Mouse (Mus musculus): Measurements from ENCODE around the gene Git2. TPM values are rescaled to one million over a fixed set of nuclear protein-coding genes. Genes with fewer than 3 reads are reported as not detected.

Git2 gene
- polyA plus RNA-seq, 1 experiment from 2014 or later = 45.3 TPM

- no peak for ATAC-seq
- H3K36me3 ChIP-seq (ENCODE audit: poor library complexity, severe bottlenecking) = peaks cover 87% of the 10 kb centered on the region
Observed at GRCm38 (mm10) chr5:114747521-114747920, 27.8 kb downstream of the Git2 start.

GRCm38 (mm10) chr5:114746886-114747285, 28.4 kb downstream of the Git2 start:
- H3K9ac ChIP-seq = no peak overlapping the region
- ATAC-seq = no peak
- H3K4me1 ChIP-seq = no peaks in the 10 kb centered on the region
- no peak overlapping the region for H3K4me3 ChIP-seq
- H3K27ac ChIP-seq = no peak overlapping the region
- no peaks in the 10 kb centered on the region for H3K9me3 ChIP-seq (replicated peaks)
- peaks cover 87% of the 10 kb centered on the region for H3K36me3 ChIP-seq (ENCODE audit: poor library complexity, severe bottlenecking)
- no peak overlapping the region for H3K4me2 ChIP-seq
- 88% methylated on average over 4 of the region's 4 CpGs for WGBS
- no peaks in the 10 kb centered on the region for H3K27me3 ChIP-seq

More at GRCm38 (mm10) chr5:114747521-114747920, 27.8 kb downstream of the Git2 start:
- no peaks in the 10 kb centered on the region for H3K27me3 ChIP-seq
- H3K27ac ChIP-seq = no peak overlapping the region
- H3K9me3 ChIP-seq (replicated peaks) = no peaks in the 10 kb centered on the region
- H3K4me3 ChIP-seq = no peak overlapping the region
- 93% methylated on average over 5 of the region's 5 CpGs for WGBS
- no peak overlapping the region for H3K9ac ChIP-seq
- no peaks in the 10 kb centered on the region for H3K4me1 ChIP-seq
- no peak overlapping the region for H3K4me2 ChIP-seq

GRCm38 (mm10) chr5:114745581-114745980, 29.7 kb downstream of the Git2 start:
- H3K27ac ChIP-seq = no peak overlapping the region
- 89% methylated on average over 5 of the region's 5 CpGs for WGBS
- H3K9ac ChIP-seq = no peak overlapping the region
- H3K4me1 ChIP-seq = no peaks in the 10 kb centered on the region
- H3K9me3 ChIP-seq (replicated peaks) = no peaks in the 10 kb centered on the region
- no peak overlapping the region for H3K4me3 ChIP-seq
- no peaks in the 10 kb centered on the region for H3K27me3 ChIP-seq
- H3K36me3 ChIP-seq (ENCODE audit: poor library complexity, severe bottlenecking) = peaks cover 86% of the 10 kb centered on the region
- no peak for ATAC-seq
- no peak overlapping the region for H3K4me2 ChIP-seq

DNA sequence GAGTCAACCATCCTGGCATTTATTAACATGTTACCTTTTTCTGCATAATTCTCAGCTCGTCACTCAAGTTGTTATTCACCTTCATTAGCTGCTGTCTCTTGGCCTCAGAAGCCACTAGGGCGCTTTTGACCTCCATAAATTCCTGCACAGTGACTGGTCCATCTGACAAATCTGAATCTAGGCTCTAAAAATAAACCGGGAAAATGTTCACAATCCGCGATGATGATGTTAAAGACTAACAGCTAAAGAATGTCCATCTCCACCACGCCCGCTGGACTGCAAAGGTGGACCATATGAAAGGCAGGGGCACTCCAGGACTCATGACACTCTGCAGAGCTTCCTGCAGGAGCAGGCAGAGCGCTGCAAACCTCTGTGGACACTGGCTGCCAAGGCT, 31.6 kb downstream of the Git2 start:
- ATAC-seq = no peak
- Histone ChIP-seq H3K9me3 (replicated peaks) (no peaks in the 10 kb centered on the region), H3K4me2 (no peak overlapping the region), H3K4me1 (no peaks in the 10 kb centered on the region), H3K4me3 (no peak overlapping the region), H3K27ac (0 out of 2 replicates have a peak overlapping the region, but pooled peaks have one; percentile 49), H3K36me3 (ENCODE audit: poor library complexity, severe bottlenecking) (peaks cover 91% of the 10 kb centered on the region), H3K9ac (no peak overlapping the region), H3K27me3 (no peaks in the 10 kb centered on the region)
- WGBS = 95% methylated on average over 8 of the region's 8 CpGs

GRCm38 (mm10) chr5:114742998-114743696, 32.2 kb downstream of the Git2 start:
- WGBS = 85% methylated on average over 13 of the region's 13 CpGs
- Histone ChIP-seq H3K27ac (peak overlapping the region; percentile 49; the same call in 1 of the 2 replicates), H3K9me3 (replicated peaks) (no peaks in the 10 kb centered on the region), H3K36me3 (ENCODE audit: poor library complexity, severe bottlenecking) (peaks cover 91% of the 10 kb centered on the region), H3K9ac (no peak overlapping the region), H3K27me3 (no peaks in the 10 kb centered on the region), H3K4me3 (no peak overlapping the region), H3K4me2 (no peak overlapping the region), H3K4me1 (no peaks in the 10 kb centered on the region)
- ATAC-seq = peak; percentile 86

GRCm38 (mm10) chr5:114742572-114742971, 32.7 kb downstream of the Git2 start:
- Histone ChIP-seq H3K4me3 (no peak overlapping the region), H3K4me1 (no peaks in the 10 kb centered on the region), H3K27me3 (no peaks in the 10 kb centered on the region), H3K4me2 (no peak overlapping the region), H3K9me3 (replicated peaks) (no peaks in the 10 kb centered on the region), H3K27ac (no peak overlapping the region), H3K36me3 (ENCODE audit: poor library complexity, severe bottlenecking) (peaks cover 91% of the 10 kb centered on the region), H3K9ac (no peak overlapping the region)
- no peak for ATAC-seq
- WGBS = 87% methylated on average over 10 of the region's 10 CpGs

DNA sequence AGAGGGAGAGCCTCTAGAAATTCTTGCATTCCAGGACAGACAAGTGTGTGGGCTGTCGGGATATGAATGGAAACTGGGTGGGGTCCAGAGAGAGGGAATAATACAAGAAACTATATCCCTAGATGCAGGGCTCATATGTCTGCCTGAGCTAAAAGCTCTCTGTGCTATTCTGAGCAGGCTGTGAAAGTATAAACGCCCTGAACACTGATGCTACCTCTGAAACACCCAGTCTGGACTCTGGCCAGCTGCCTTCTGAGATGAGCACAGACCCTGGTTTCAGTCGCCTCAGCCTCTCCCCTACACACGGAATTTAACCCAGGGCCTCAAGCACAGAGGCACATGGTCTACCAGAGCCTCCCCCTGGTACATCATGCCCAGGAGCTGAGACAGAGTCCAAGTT, 34.7 kb downstream of the Git2 start:
- Histone ChIP-seq H3K4me1 (no peaks in the 10 kb centered on the region), H3K9ac (no peak overlapping the region), H3K36me3 (ENCODE audit: poor library complexity, severe bottlenecking) (peaks cover 95% of the 10 kb centered on the region), H3K27ac (no peak overlapping the region), H3K27me3 (no peaks in the 10 kb centered on the region), H3K4me3 (no peak overlapping the region), H3K4me2 (no peak overlapping the region), H3K9me3 (replicated peaks) (no peaks in the 10 kb centered on the region)
- 72% methylated on average over 4 of the region's 4 CpGs for WGBS
- ATAC-seq = no peak

GRCm38 (mm10) chr5:114738707-114739241, 36.5 kb downstream of the Git2 start:
- peaks cover 92% of the 10 kb centered on the region for H3K36me3 ChIP-seq (ENCODE audit: poor library complexity, severe bottlenecking)
- ATAC-seq = no peak
- no peaks in the 10 kb centered on the region for H3K4me1 ChIP-seq
- no peak overlapping the region for H3K9ac ChIP-seq
- H3K4me3 ChIP-seq = no peak overlapping the region
- no peaks in the 10 kb centered on the region for H3K9me3 ChIP-seq (replicated peaks)
- no peak overlapping the region for H3K27ac ChIP-seq
- no peak overlapping the region for H3K4me2 ChIP-seq
- 94% methylated on average over 12 of the region's 12 CpGs for WGBS
- H3K27me3 ChIP-seq = no peaks in the 10 kb centered on the region

DNA sequence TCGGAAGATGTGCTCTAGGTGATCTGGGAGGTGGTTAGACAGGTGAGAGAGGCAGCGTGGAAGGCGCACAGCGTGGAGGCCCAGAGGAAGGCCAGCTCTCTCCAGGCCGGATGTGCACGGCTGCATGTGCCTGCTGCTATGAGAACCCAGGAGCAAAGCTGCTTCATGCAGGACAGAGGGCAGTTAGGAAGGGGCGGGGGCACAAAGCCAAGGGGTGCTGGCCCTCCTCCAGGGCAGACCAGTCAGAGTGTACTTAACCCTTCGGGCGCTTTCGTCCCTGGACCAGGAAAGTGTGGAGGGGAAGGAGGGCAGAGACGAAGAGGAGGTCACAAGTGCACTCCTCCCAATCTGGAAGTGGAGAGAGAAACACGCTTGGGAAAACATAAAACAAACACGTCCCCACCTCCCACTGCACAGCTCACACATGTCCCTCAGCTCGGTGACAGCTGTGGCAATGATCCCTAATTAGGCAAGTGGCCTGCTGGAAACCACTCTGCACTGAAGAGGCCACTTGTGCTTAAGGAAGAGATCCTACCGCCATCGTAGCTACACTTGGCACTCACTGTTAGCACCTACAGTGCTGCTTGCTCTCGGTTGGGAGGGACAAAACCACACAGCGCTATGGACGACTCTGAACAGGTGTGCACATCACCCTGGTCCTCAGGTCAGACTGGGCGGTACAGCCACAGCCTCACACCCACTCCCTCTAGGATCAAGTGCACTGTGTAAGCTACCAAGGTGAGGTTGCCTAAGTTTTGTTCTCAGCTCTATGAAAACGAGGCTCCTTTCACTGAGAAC, 38.0 kb downstream of the Git2 start:
- no peak for ATAC-seq
- H3K4me2 ChIP-seq = no peak overlapping the region
- H3K9ac ChIP-seq = no peak overlapping the region
- WGBS = 86% methylated on average over 21 of the region's 21 CpGs
- no peaks in the 10 kb centered on the region for H3K9me3 ChIP-seq (replicated peaks)
- no peak overlapping the region for H3K4me3 ChIP-seq
- no peaks in the 10 kb centered on the region for H3K27me3 ChIP-seq
- H3K36me3 ChIP-seq (ENCODE audit: poor library complexity, severe bottlenecking) = peaks cover 92% of the 10 kb centered on the region
- H3K27ac ChIP-seq = no peak overlapping the region
- H3K4me1 ChIP-seq = no peaks in the 10 kb centered on the region

DNA sequence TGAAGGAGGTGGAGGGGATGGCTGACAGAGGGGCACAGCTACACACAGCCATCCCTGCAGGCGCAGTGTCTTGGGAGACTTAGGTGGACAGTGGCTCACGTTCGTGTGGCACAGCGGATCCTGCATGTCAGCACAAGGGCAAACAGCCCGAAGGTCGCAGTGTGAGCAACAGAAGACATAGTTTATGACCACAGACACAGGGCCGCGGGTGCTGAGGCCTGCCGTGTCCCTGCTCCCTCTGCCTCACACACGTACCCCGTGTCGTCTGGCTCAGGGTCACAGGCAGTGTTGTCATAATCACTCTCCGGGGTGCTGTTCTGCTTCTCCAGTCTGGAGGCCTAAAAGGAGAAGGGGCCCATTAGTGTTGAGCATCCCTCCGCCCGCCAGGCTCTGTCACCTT, 41.7 kb downstream of the Git2 start:
- ATAC-seq = no peak
- Histone ChIP-seq H3K4me3 (no peak overlapping the region), H3K36me3 (ENCODE audit: poor library complexity, severe bottlenecking) (peaks cover 96% of the 10 kb centered on the region), H3K9ac (no peak overlapping the region), H3K27me3 (no peaks in the 10 kb centered on the region), H3K4me2 (no peak overlapping the region), H3K27ac (no peak overlapping the region), H3K9me3 (replicated peaks) (no peaks in the 10 kb centered on the region), H3K4me1 (no peaks in the 10 kb centered on the region)
- WGBS = 95% methylated on average over 15 of the region's 15 CpGs

- no peaks in the 10 kb centered on the region for H3K4me1 ChIP-seq
- no peak overlapping the region for H3K4me2 ChIP-seq
- no peak overlapping the region for H3K27ac ChIP-seq
- no peaks in the 10 kb centered on the region for H3K27me3 ChIP-seq
- H3K36me3 ChIP-seq (ENCODE audit: poor library complexity, severe bottlenecking) = peaks cover 94% of the 10 kb centered on the region
- no peak overlapping the region for H3K4me3 ChIP-seq
- ATAC-seq = no peak
- no peak overlapping the region for H3K9ac ChIP-seq
- no peaks in the 10 kb centered on the region for H3K9me3 ChIP-seq (replicated peaks)
- WGBS = 95% methylated on average over 15 of the region's 15 CpGs
Observed at GRCm38 (mm10) chr5:114731969-114732368, 43.3 kb downstream of the Git2 start.

GRCm38 (mm10) chr5:114731498-114731897, 43.8 kb downstream of the Git2 start:
- WGBS = 66% methylated on average over 6 of the region's 6 CpGs
- Histone ChIP-seq H3K27me3 (no peaks in the 10 kb centered on the region), H3K9ac (no peak overlapping the region), H3K4me3 (no peak overlapping the region), H3K4me1 (no peaks in the 10 kb centered on the region), H3K4me2 (no peak overlapping the region), H3K27ac (no peak overlapping the region), H3K36me3 (ENCODE audit: poor library complexity, severe bottlenecking) (peaks cover 90% of the 10 kb centered on the region), H3K9me3 (replicated peaks) (no peaks in the 10 kb centered on the region)
- no peak for ATAC-seq
